Mouse (Mus musculus): Measurements from ENCODE around the gene Olfr398.

The Olfr398 gene

GRCm38 (mm10) chr11:73990307-73990706 is at the start of gene Olfr398:
Olfr398 (minus strand) TSS chr11:73990407.
- no peak for DNase-seq (ENCODE audit: low spot score)

DNA sequence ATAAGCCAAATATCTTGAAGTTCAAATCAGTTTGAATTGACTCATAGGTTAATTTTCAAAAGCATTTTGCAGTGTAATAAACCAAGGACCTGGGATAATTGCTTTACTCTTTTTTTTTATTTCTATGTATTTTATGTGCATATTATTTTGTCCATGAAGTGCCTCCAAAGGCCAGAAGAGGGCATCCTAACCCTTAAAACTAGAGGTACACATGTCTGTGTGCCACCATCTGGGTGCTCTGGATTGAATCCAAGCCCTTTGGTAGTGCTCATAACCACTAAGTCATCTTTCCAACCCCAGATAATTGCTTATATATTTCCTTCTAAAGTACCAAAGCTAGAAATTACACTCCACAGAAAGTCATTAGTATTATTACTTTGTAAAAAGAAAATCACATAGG is 2.9 kb upstream of the Olfr398 start:
- DNase-seq (ENCODE audit: low spot score), result no peak

- DNase-seq (ENCODE audit: low spot score), result no peak
Observed at GRCm38 (mm10) chr11:73960517-73960916, 29.7 kb downstream of the Olfr398 start, which contains the start of gene Olfr397. Olfr397 (plus strand) TSS chr11:73960817.

DNA sequence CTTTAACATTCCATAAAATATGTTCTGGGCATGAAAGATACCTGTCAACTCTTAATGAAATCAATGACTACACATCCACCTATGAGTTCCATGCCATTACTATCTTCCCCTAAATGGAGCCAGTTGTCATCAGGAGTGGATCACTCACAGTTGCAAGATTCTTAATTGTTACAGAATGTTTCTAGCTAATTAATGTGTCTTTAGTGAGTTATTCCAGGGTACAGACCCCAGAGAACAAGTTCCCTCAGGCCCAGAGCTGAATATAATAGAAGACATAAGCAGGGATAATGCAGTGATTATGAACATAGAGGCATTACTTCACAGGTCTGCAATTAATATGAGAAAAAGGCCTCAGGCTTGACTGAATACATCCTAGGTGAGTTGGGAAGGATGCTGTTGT is 53.8 kb downstream of the Olfr398 start, which contains the start of gene Olfr23:
TSS of gene Olfr23 (plus strand) at position 301 of the 400 bp plus-strand sequence.
- no peak for DNase-seq (ENCODE audit: low spot score)
